Mouse (Mus musculus) ovary, postnatal 36 days (tissue): ENCODE measurements around the gene Pacsin2.

Experiments
- DNase-seq: peaks from one replicate; pipeline ENCODE4 v3.0.0; 2022; ENCODE audit warnings: low spot score, mixed read lengths

The Pacsin2 gene

DNA sequence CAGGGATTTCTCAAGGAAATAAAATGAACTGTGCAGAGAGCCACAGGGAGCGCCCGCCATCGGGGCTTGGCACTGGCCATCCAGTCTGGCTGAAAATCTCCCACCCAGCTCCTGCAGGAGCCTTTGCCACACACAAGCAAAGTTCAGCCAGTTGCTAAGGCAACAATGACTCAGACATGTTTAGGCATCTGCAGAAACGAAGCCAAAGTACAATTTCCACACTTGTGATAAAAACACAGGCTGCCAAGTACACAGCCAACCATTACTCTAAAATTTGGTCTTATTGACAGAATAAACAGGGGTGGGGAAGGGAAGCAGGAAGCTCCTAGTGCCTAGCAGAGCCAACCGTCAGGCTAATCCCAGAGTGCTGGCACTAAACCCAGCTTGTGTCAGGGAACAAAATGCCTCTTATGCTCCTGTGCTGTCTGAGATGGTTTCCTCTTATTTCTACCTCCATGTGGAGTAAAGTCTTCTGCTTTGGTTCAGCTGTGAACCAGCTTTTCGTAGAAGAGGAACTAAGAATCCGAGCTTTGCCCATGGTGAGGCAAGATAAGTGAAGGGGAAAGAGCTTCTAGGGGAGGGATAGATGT is 12.7 kb downstream of the Pacsin2 start:
- peak; percentile 48 for DNase-seq

DNA sequence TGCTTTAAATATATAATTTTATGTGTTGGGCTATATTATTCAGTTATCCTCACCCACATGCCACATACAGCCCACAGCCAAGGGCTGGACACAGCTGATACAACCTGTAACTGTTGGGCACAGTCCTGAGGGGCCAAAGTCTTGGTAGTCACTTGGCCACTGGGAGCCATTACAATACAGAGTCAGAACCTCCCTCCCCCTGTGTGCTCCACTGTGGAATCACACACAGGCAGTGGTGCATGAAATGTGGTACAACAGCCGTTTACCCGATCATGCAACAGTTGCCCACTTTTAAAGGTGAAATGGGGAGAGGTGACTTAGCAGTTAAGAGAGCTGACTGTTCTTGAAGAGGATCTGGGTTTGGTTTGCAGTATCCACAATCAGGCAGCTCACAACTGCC is 14.4 kb downstream of the Pacsin2 start:
- no peak for DNase-seq

DNA sequence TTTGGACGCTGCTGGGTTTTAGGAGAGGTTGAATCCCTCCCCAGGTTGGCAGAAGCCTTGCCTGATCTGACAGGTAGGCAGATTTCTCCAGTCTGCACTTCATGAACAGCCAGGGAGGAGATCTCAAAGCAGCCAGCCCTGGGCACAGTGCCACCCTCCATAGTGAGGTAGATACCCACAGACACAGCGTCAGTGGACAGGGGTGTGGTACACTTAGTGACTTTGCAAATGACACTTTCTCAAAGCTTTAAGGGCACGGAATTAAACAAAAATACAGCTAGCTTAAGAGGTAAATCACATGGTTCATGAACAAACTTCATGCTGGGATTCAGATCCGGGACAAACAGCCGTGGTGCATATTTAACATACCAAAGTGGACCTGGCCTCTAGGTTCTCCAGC is 15.8 kb downstream of the Pacsin2 start:
- DNase-seq: no peak

DNA sequence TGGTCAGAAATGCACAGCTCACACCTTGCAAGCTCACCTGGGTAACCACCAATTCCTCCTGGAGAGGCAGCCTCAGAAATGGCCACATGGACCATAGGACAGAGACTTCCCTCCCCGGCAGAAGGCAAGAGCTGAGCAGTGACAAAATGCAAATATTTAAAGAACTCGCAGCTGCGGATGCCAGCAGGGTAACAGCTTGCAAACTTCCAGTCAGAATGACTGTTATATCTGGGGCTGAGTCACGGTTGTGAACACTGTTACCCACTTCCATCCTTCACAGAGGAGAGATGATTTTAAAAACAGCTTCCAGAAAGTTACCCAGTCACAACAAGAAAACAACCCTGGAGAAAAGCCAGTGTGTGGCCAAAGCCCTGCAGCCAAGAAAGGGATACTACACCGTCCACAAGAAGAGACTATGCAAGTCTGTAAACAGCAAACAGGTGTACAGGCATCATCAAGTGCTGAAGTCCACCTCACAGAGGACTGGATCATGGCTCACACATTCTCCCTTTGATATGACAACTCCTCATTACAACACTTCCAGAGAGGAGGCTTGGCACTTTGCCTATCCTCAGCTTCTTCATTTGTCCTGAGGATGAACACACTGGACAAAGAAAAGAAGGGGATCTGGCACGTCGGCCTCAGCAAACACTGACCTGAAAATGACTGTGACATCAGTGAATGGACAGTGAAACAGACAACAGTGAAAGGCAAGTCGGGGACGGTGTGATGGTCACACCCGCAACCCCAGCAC is 16.4 kb downstream of the Pacsin2 start:
- DNase-seq: no peak

DNA sequence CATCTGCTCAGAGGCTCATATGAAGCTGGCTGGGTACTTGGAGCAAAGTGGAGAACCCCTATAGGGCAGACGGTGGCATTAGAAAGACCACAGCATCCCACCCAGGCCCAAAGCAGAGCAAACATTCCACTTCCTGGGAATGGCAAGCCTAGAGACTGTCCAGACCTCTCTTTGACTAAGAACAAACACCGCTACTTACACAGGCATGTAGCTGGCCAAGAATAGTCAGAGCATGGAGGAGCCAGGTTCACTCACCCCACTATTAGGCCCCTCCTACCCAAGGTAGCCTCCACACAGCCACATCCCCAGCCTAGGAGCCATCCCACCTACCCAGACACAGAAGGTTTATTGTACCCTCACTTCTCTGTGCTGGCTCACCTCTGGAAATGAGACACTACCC is 18.5 kb downstream of the Pacsin2 start:
- no peak for DNase-seq

DNA sequence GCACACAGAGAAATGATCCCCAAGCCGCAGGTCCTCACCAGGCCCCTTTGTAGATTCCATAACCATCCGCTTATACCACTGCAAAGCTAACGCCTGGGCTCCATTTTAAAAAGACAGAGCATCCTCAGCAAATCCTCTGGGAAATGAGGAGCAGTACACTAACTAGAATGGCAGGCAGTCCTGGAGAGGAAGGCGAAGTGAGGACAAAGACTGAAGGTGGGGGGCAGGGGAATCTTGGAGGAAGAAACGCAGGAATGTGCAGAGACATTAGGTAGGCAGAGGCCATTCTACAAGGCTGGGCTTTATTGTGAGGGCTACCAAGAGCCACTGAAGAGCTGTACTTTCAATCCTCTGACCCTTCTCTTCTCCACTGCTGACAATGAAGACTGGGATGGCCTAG is 19.0 kb downstream of the Pacsin2 start:
- DNase-seq: no peak

DNA sequence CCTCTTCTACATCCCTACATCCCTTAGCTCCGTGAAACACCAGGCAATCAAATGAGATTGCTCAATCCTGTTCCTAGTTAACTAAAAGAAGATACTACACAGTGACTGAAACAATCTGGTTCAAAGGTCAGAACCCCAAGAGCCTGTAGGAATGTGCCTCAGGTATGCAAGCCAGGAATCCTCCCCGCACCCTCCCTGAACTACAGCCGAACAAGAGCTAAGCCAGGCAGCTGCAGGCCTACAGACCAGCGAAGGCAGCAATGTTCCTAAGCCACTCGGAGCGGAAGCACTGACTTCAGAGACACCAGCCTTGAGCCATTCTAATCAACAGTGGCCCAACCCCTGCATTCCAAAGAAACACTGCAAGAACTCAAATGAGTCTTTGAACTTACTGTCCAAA is 20.0 kb downstream of the Pacsin2 start:
- no peak for DNase-seq

DNA sequence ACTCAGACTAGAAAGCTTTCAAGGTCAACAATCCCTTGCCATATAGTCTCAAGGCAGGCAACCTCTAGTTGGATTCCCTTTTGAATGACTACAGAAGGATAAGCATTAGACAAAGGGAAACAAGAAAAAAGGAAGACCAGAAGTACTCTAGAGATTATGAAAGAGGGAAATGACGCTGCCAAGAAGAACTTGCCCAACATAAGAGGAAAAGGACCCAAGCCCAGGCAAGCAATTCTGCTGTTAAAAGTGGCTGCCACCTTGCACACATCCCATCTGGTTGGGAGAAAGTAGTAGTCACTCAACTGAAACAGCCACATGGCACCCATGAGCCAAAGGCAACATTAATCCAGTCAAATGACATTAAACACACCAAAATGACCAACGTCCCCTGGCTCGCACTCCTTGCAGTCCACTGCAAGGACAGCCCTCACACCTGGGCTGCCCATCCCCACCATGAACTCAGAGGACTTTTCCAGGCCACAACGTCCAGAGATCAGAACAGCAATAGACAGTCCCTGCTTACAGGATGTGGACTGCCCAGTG is 21.8 kb downstream of the Pacsin2 start:
- no peak for DNase-seq

DNA sequence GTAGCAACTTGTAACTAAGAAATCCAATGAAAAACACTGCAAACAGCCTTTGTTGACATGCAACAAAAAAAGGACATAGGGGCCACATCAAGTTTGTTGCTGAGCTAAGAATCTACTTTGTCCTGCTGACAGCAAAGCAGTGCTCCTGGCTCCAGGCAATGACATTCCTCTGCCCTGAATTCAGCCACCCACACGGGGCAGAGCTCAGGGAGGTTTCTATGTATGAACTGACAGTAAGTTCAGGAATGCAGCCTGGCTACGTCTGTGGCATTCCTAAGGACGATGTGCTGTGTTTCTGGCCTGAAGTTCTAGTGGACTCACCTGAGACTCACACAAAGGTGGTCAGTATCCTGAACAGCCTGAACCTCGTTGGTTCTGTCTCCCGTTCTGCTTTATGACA is 23.7 kb downstream of the Pacsin2 start:
- no peak for DNase-seq

DNA sequence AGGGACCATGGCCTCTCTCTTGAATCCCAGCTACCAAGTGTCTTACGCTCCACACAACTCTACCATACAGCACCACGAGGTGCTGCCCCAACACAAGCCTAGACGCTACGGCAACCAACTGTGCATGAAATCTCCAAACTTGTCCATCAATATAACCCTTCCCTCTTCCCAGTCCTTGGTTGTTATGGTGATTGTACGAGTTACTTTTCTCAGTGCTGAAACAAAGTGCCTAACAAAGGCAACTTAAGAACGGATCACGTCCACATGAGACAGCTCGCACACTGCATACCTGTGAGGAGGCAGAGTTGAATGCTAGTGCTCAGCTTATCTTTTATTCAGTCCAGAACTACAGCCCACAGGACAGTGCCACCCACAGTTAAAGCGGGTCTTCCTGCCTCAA is 27.9 kb downstream of the Pacsin2 start:
- no peak for DNase-seq

DNA sequence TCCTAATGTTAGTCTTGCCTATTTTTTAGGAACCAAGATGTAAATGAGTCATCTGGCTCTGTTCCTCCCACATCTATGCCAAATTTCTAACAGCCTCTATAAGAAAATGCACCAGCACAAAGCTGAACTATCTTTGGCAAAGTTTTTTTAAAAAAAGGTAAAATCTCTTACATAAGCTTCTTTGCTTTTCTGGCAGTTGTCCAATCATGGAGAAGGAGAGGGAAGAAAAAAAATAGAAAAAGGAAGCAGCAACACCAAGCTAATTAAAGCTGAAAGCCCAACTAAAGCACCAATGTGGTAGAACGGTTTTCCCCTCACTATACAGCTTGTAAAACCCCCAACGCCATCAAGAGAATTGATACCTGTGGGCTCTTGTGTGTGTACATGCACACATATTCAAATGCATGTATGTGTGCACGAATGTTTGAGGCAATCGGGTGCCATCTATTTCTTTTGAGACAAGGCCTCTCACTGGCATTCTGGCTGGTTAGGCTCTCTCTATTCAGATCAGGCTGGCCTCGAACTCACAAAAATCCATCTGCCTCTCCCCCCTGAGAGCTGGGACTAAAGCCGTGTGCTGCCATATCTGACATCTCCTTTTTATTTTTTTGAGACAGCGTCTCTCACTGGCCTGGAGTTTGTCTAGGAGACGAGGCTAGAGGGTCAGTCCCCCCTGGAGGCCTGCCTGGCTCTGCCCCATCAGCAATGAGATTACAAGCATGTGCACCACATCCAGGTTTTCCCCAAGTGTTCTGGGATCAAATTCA is 28.9 kb downstream of the Pacsin2 start:
- DNase-seq: no peak

DNA sequence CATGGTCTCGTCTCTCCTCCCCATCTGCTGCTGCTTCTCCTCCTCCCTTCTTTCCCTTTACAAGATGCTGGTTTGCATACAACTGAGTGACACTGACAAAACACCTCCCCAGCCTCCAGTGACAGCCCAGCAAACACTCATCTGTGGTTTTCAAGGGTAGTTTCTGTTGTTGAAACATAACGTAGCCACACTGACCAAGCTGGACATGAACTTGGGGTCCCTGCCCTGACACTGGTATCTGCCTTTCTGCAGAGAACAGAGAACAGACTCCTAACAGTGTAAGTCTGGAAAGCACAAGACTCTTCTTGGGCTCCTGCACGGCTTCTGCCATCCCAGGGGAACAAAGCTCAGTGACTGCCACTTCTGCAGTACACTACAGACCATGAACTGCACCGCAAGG is 29.7 kb downstream of the Pacsin2 start:
- DNase-seq: no peak

DNA sequence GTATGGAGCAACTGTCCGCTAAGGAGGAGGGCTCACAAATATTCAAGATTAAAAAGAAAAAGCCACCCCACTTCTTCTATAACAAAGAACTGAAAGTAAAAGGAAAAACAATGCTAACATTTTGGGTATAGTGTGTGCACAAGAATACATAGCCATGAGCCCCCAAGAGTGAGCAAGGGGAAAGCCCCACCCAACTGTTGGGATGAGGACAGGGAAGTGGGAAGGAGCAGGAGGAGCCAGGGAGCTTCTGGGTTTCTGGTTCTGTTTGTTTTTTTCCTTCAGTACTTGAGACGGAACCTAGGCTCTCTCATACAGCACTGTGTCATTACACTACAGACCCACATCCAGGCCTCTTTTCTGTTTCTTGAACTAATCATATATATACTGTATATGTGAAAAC is 31.1 kb downstream of the Pacsin2 start:
- DNase-seq: no peak

DNA sequence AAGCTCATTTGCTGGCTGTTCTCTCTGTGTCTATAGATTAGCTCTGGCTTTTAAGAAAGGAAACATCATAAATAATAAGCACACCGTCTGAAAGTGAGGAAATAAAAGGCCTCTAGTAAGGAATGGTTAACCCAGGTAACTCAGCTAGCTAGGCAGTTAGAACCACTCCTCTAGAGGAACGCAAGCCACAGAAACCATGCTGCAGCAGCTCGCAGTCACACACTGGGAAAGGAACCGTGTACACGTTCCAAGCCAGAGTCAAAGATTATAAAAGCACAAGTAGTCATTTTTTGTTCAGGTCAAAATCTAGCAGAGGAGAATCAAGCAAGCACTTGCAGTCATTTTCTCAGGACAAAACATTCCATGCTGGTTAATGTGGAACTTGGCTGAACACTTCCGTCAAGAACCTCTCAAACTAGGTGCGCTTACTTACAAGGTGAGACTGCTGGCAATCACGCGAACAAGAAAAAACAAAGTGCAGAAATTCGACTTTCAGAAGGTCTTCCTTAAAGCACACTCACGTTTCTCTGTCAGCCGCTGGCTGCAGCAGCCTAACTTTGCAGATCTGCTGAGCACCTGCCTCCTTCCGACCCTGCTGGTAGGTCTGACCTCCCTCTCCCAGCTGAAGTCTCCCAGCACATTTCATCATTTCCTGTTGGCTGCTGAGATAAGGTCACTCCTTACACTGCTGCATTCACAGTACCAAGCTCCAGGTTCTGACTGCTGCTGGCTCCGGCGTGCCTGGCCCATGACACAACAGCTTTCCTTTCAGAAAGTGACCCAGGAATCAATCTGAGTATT is 32.0 kb downstream of the Pacsin2 start:
- peak; percentile 35 for DNase-seq

DNA sequence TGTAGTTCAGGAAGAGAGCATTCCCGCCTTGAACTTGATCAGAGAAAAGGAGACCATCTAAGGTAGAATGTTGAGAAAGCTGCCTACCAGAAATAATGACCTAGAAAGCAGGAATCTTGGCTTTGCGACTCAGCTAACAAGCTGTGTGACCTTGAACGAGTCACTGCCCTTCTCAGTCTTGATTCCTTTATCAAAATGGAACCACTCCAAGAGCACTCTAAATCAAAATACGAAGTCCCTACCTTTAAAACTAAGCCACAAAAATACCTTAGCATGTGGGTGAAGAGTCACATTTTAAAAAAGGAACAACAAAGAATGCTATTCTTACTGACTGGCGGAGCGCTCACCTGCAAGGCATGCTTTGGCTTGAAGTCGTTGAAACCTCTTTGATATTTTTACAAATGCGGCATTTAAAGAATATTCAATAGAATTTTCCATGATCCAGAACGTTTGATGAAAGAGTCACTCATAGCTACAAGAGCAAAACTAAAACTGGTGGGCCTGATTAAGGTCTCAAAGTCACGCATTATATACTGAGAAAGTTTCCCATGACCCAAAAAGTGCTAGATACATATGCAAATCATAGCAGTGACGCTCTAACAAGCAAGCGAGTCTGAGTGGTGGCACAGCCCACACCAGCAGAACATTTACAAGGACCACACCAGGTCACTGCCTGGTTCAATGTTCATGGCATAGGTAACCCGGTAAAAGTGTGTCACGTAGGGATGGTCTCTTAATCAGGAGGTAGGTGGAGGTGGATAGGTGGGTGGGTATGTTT is 33.2 kb downstream of the Pacsin2 start:
- no peak for DNase-seq

DNA sequence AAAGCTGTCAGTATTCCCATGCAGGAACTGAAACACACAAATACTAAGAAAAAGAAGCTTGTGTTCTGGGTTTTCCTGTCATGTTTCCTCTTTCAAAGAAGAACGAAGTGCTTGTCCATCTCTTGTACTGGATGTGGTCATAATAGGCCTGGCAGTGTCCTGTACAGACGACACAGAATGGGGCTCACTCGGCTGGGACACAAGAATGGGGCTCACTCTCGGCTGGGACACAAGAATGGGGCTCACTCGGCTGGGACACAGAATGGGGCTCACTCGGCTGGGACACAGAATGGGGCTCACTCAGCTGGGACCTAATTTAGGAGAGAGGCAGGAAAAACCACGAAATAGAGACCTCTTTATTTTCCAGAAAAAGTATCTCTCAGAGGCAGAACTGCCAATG is 34.0 kb downstream of the Pacsin2 start:
- no peak for DNase-seq

DNA sequence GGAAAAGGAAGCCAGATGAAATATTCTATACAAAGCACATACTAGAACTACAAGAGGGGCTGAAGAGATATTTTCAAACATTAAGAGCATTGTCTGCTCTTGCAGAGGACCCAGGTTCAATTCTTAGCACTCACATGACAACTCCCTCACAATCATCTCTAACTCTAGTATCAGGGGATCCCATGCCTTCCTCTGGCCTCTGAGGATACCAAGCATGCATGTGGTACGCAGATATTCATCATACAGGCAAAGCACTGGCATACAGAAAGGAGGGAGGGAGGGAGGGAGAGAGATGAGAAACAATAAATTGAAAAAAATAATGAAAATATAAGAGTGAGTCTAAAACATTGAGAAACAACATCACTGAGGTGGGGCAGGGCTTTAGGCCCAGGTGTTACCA is 35.8 kb downstream of the Pacsin2 start:
- DNase-seq: no peak

DNA sequence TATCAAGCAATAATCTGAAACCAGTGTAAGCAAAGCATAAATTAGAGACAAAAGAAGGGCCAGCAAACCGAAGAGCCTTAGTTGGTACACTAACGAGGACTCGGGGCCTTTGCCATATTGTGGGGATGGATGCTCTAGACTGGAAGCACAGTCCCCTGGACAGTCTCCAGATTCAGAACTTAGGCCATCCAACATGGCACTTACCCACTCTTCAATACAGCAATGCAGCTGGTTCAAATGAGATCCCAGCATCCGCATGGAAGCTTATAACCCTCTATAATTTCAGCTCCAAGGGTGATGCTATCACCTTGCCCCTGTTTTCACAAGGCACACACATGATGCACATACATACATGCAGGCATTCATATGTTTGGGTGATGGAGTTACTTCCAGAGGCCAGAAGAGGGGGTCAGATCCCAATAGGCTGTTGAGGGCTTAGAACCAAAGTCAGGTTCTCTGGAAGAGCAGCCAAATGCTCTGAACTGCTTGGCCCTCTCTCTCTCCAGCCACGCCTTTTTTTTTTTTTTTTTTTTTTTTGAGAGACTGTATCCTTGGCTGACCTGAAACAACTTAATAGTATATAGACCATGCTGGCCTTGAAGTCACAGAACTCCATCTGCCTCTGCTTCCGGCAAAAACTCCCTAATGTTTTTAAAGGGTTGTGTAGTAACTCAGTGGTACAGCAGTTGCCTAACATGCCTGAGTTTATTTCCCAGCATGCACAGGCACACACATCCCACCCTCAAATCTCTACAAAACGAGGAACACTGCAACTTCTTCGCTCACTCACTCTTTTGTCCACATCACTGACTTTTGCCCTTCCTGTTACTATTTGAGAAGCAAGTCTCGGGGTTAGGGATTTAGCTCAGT is 36.9 kb downstream of the Pacsin2 start:
- no peak for DNase-seq

DNA sequence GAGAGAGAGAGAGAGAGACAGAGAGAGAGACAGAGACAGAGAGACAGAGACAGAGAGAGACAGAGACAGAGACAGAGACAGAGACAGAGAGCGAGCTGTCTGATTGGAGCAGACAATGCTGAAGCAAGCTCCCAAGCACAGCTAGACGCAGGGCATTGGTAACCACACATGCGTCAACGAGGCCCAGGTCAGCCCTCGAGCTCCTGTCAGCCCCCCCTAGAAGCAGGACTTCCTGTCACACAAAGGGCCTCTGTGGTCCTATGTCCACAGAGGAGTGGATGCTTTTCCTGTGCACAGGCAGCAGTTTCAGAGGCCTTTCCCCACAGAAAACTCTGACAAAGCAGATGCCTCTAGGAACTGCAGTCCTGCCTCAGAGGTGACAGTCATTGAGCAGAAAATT is 38.6 kb downstream of the Pacsin2 start:
- no peak for DNase-seq

DNA sequence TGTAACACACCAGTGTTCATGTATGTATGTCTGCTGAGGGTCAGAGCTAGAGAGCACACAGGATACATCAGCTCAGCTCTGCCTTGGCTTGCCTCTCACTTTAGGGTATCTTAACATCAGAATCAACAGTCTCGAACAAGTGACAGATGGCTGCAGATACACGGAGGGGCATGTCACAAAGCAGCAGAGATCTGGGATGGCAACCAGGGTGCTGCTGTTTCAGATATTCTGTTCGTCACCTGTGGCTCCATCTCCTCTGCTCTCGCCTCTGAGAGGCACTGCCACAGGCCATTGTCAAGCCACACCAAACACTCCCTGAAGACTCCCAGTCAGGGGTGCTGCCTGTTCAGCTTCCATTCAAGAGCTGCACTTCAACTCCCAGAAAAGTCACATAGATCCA is 39.1 kb downstream of the Pacsin2 start:
- no peak for DNase-seq
